In the genomic region with DNA sequence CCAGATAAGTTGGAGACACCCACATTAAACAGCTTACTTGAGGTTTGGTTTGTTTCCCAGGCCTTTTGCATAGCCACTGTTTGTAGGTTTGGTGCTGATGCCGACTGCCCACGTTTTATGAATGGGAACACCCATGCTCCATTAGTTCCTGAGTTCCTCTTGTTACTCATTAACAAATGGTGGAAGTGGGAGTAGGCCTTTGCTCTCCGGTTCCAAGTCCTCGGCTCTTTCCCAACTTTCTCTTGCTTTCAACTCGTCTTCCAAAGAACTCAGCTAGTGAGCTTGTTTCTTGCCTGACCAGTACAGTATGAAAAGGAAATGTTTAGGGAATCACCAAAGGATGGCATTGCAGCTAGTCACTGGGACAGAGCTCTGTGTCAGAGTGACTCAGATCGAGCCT, we compare ENCODE assay signal across 12 mouse cellular contexts. TPM values are rescaled to one million over a fixed set of nuclear protein-coding genes. Genes with fewer than 3 reads are reported as not detected.
A peak's percentile ranks its signal among the peaks of the same experiment; 100 is the strongest.
DNase-seq lines count a peak whose midpoint lies in the region; ATAC-seq and TF ChIP-seq lines count a peak whose summit lies in the region.
"Had no signal": no experiment of that assay in that cellular context is flagged by ENCODE, and none has a peak within 500 bp of the region (broad histone marks: within the 10 kb centered on the region; RNA-seq: fewer than 3 reads in every experiment).

No protein-coding gene starts in this region.

- peak; percentile 54 for DNase-seq in lung, postnatal 0 days (ENCODE audit: low spot score)
- DNase-seq in lung, adult 2 months, result no peak
- DNase-seq in heart, postnatal 36 days, result peak; percentile 46 to 53
- peak; percentile 49 for DNase-seq in kidney, postnatal 10 days
- DNase-seq in spleen, postnatal 36 days (ENCODE audit: low spot score in 2 of 2), result no peak
- DNase-seq: right cerebral cortex, postnatal 25 days had no signal

- TF ChIP-seq EP300 in lung, postnatal 0 days (IDR thresholded peaks at IDR 0.05), result no peak

- H3K36me3 ChIP-seq in lung, postnatal 0 days (ENCODE audit: insufficient read depth, low read length), result peaks cover 16% of the 10 kb centered on the region; the same call in 1 of the 2 replicates
- H3K36me3 ChIP-seq in small intestine, adult 2 months (ENCODE audit: control insufficient read depth, insufficient read depth, low read length), result peaks cover 29% of the 10 kb centered on the region

- H3K27ac ChIP-seq in lung, postnatal 0 days (ENCODE audit: low read length), result no peak overlapping the region
- H3K27ac ChIP-seq in small intestine, adult 2 months (ENCODE audit: insufficient read depth, low read depth, low read length), result peak overlapping the region; percentile 100
- H3K27ac ChIP-seq: hindbrain, embryonic 15.5 days had no signal

- H3K4me3 ChIP-seq in lung, postnatal 0 days (ENCODE audit: low read depth, low read length), result no peak overlapping the region
- H3K4me3 ChIP-seq in lung, adult 2 months (replicated peaks; ENCODE audit: extremely low read depth, low read depth, low read length), result no peak overlapping the region
- H3K4me3 ChIP-seq in small intestine, adult 2 months (ENCODE audit: low read depth, low read length), result peak overlapping the region; percentile 28; the same call in 1 of the 2 replicates
- H3K4me3 ChIP-seq: embryonic facial prominence, embryonic 13.5 days; hindbrain, embryonic 15.5 days; left cerebral cortex, adult 2 months had no signal

- no peak for TF ChIP-seq CTCF in lung, postnatal 0 days (IDR thresholded peaks at IDR 0.05)
- TF ChIP-seq CTCF in lung, adult 2 months (IDR thresholded peaks at IDR 0.05; ENCODE audit: insufficient read depth, low read length), result no peak
- TF ChIP-seq CTCF in small intestine, adult 2 months (IDR thresholded peaks at IDR 0.05; ENCODE audit: extremely low read depth, insufficient read length, insufficient replicate concordance, low read depth, low read length), result no peak

- intact Hi-C loops in heart, postnatal 36 days (cut with DNase I), result loop anchor here (1.0 to 2.0 kb wide), 3 partner anchors 37 to 401 kb away; no protein-coding TSS in a partner anchor

- H3K4me1 ChIP-seq in lung, postnatal 0 days (ENCODE audit: insufficient read depth, low read depth, low read length), result no peaks in the 10 kb centered on the region
- peaks cover 5% of the 10 kb centered on the region for H3K4me1 ChIP-seq in lung, adult 2 months (ENCODE audit: control insufficient read depth, insufficient read depth, low read length)
- peaks cover 16% of the 10 kb centered on the region for H3K4me1 ChIP-seq in small intestine, adult 2 months (ENCODE audit: control insufficient read depth, insufficient read depth, insufficient read length, low read length)
- H3K4me1 ChIP-seq: hindbrain, embryonic 15.5 days had no signal

- H3K9ac ChIP-seq in lung, postnatal 0 days (replicated peaks; ENCODE audit: low read depth), result no peak overlapping the region
- H3K9ac ChIP-seq: embryonic facial prominence, embryonic 13.5 days; hindbrain, embryonic 15.5 days had no signal

- no peak overlapping the region for H3K4me2 ChIP-seq in lung, postnatal 0 days (replicated peaks; ENCODE audit: low read depth, low read length)
- H3K4me2 ChIP-seq: embryonic facial prominence, embryonic 13.5 days; hindbrain, embryonic 15.5 days had no signal

- no peaks in the 10 kb centered on the region for H3K27me3 ChIP-seq in lung, postnatal 0 days (replicated peaks; ENCODE audit: insufficient read depth, low read length)
- H3K27me3 ChIP-seq in small intestine, adult 2 months (ENCODE audit: control insufficient read depth, insufficient read depth, low read length), result no peaks in the 10 kb centered on the region
- H3K27me3 ChIP-seq: embryonic facial prominence, embryonic 13.5 days; hindbrain, embryonic 15.5 days had no signal

- no peak for ATAC-seq in lung, postnatal 0 days
- ATAC-seq in erythroid progenitor cell, adult 5-6 weeks (replicated peaks; ENCODE audit: low FRiP score, poor library complexity, severe bottlenecking), result no peak
- ATAC-seq in inflammation-experienced regulatory T-cells, adult 6 months, result no peak

- H3K9me3 ChIP-seq in lung, postnatal 0 days (ENCODE audit: low read length), result no peaks in the 10 kb centered on the region
- H3K9me3 ChIP-seq: embryonic facial prominence, embryonic 13.5 days; hindbrain, embryonic 15.5 days had no signal

- WGBS in lung, postnatal 0 days, result 51% methylated on average over 6 of the region's 6 CpGs
- 32% methylated on average over 6 of the region's 6 CpGs for WGBS in lung, adult 2 months
- WGBS in small intestine, adult 2 months, result 25% methylated on average over 6 of the region's 6 CpGs

- TF ChIP-seq POLR2A in lung, adult 2 months (IDR thresholded peaks at IDR 0.05; ENCODE audit: borderline replicate concordance, extremely low read depth, low read depth, low read length), result no peak
- no peak for TF ChIP-seq POLR2A in small intestine, adult 2 months (IDR thresholded peaks at IDR 0.05; ENCODE audit: low read depth, low read length)

RNA-seq across cellular contexts. Expression of a gene that starts 20.2 kb away (rescaled TPM):
- polyA plus RNA-seq in lung, postnatal 0 days (2015; fragmentation: Nextera tagmentation; extraction: Ambion mirVana), result 7.1 and 8.7 TPM in 2 replicates
- 3.3 and 3.7 TPM in 2 replicates for polyA plus RNA-seq in lung, adult 2 months (2012; rRNA removed)
- 1 to 10 TPM; 4.4 to 6.3 TPM for total RNA-seq in heart, postnatal 36 days (2021)
- polyA plus RNA-seq in small intestine, adult 2 months (2012; rRNA removed), result 14.1 and 27.3 TPM in 2 replicates
- total RNA-seq in erythroid progenitor cell, adult 5-6 weeks (2015; ENCODE audit: low replicate concordance), result 12.2 and 19.1 TPM in 2 replicates
- 39.5 and 40.3 TPM in 2 replicates for total RNA-seq in erythroid progenitor cell, adult 5-6 weeks (2017; ENCODE audit: low replicate concordance)
- 10 to 100 TPM in 1 of 3 experiments, 1 to 10 TPM in 2; 6.2 to 10.2 (median 8.1) TPM for polyA plus RNA-seq in inflammation-experienced regulatory T-cells, adult 6 months (2017; shearing (Covaris generic))

RNA-seq across cellular contexts. Expression of a gene that starts 35.7 kb away (rescaled TPM):
- polyA plus RNA-seq in lung, postnatal 0 days (2015; fragmentation: Nextera tagmentation; extraction: Ambion mirVana), result 35.6 and 36.9 TPM in 2 replicates
- 253 and 275 TPM in 2 replicates for polyA plus RNA-seq in lung, adult 2 months (2012; rRNA removed)
- total RNA-seq in heart, postnatal 36 days (2021), result 100 to 1,000 TPM; 316 to 318 TPM
- polyA plus RNA-seq in small intestine, adult 2 months (2012; rRNA removed), result 91.4 and 191 TPM in 2 replicates
- 9.4 and 31.0 TPM in 2 replicates for total RNA-seq in erythroid progenitor cell, adult 5-6 weeks (2015; ENCODE audit: low replicate concordance)
- total RNA-seq in erythroid progenitor cell, adult 5-6 weeks (2017; ENCODE audit: low replicate concordance), result 4.1 and 5.6 TPM in 2 replicates
- polyA plus RNA-seq in inflammation-experienced regulatory T-cells, adult 6 months (2017; shearing (Covaris generic)), result 10 to 100 TPM; 32.9 to 44.2 (median 35.5) TPM

RNA-seq across cellular contexts. Expression of a gene that starts 46.2 kb away (rescaled TPM):
- 10.3 and 13.1 TPM in 2 replicates for polyA plus RNA-seq in lung, postnatal 0 days (2015; fragmentation: Nextera tagmentation; extraction: Ambion mirVana)
- 0.17 and 3.1 TPM in 2 replicates for polyA plus RNA-seq in lung, adult 2 months (2012; rRNA removed)
- not detected for total RNA-seq in heart, postnatal 36 days (2021)
- polyA plus RNA-seq in small intestine, adult 2 months (2012; rRNA removed), result 3.2 TPM in 1 of 2 replicates, not detected in the other
- total RNA-seq in erythroid progenitor cell, adult 5-6 weeks (2015; ENCODE audit: low replicate concordance), result 769 and 967 TPM in 2 replicates
- 327 and 371 TPM in 2 replicates for total RNA-seq in erythroid progenitor cell, adult 5-6 weeks (2017; ENCODE audit: low replicate concordance)
- polyA plus RNA-seq in inflammation-experienced regulatory T-cells, adult 6 months (2017; shearing (Covaris generic)), result 1 to 10 TPM in 1 of 3 experiments, not detected in 2; 1.5 TPM
- total RNA-seq: left cerebral cortex, adult 2 months had no signal

Comparison
In these comparisons a context has a peak if more than half of its experiments do, and no peak if none do; other contexts are left out.
1. DNase-seq: peak in lung, postnatal 0 days (single experiment), heart, postnatal 36 days (2 of 2) and kidney, postnatal 10 days (single experiment); none in lung, adult 2 months (single experiment) and spleen, postnatal 36 days (0 of 2).